Mouse (Mus musculus) kidney, embryonic 16.5 days (tissue): ENCODE measurements around the gene Babam1. TPM values are rescaled to one million over a fixed set of nuclear protein-coding genes. Genes with fewer than 3 reads are reported as not detected.

Experiments used
- ATAC-seq: fragments of 200-750 bp; cut with Nextera tagmentation; 2 replicates; pipeline ENCODE4 v1.8.0; 2017; ENCODE audit warnings: moderate TSS enrichment; ENCODE audit not compliant: low FRiP score, low TSS enrichment
- H3K27ac ChIP-seq: fragments of 300-500 bp; sonication (generic); 2 replicates; pipeline ENCODE4 v1.5.1; 2014; ENCODE audit warnings: low read length
- H3K27me3 ChIP-seq: fragments of 300-500 bp; sonication (generic); 2 replicates; pipeline ENCODE4 v1.6.1; 2014; ENCODE audit warnings: low read length, control low read depth, mixed read lengths; ENCODE audit not compliant: insufficient read depth
- H3K36me3 ChIP-seq: fragments of 300-500 bp; sonication (generic); 2 replicates; pipeline ENCODE4 v1.6.1; 2014; ENCODE audit warnings: low read length, control low read depth, mixed read lengths; ENCODE audit not compliant: insufficient read depth
- H3K4me1 ChIP-seq: fragments of 300-500 bp; sonication (generic); 2 replicates; pipeline ENCODE4 v1.6.1; 2014; ENCODE audit warnings: low read length, control low read depth, mixed read lengths; ENCODE audit not compliant: insufficient read depth
- H3K4me2 ChIP-seq: fragments of 300-500 bp; sonication (generic); replicated peaks from 2 replicates; pipeline ENCODE4 v1.6.1; 2014; ENCODE audit warnings: low read depth, low read length
- H3K4me3 ChIP-seq: fragments of 300-500 bp; sonication (generic); 2 replicates; pipeline ENCODE4 v1.5.1; 2014; ENCODE audit warnings: mild to moderate bottlenecking, low read length
- H3K9ac ChIP-seq: fragments of 300-500 bp; sonication (generic); replicated peaks from 2 replicates; pipeline ENCODE4 v1.6.1; 2014; ENCODE audit warnings: low read length
- H3K9me3 ChIP-seq: fragments of 300-500 bp; sonication (generic); 2 replicates; pipeline ENCODE4 v1.6.1; 2016; ENCODE audit warnings: low read length, control low read depth
- WGBS: fragments of 180-500 bp; shearing (Covaris S2); extraction: QIAGEN DNeasy Blood & Tissue Kit; methylation state at CpG from one replicate; pipeline ENCODE4 v1.1.7; 2014; 5-methylcytosine and 5-hydroxymethylcytosine counted together
- polyA plus RNA-seq: library from polyadenylated mRNA; unstranded; fragments of >200 nt; fragmentation: Nextera tagmentation; extraction: Ambion mirVana; gene quantifications from 2 replicates; pipeline ENCODE4 v1.2.1, GENCODE M21; 2015

Gene Babam1
- polyA plus RNA-seq, 1 experiment from 2014 or later = 120 TPM

- Histone ChIP-seq H3K9me3 (no peaks in the 10 kb centered on the region), H3K27me3 (no peaks in the 10 kb centered on the region), H3K4me3 (no peak overlapping the region), H3K4me2 (no peak overlapping the region), H3K9ac (no peak overlapping the region), H3K27ac (no peak overlapping the region), H3K36me3 (0 out of 2 replicates have a peak, but pooled peaks cover 4% of the 10 kb centered on the region), H3K4me1 (peaks cover 10% of the 10 kb centered on the region)
- 77% methylated on average over 5 of the region's 5 CpGs for WGBS
- ATAC-seq = no peak
These were observed 4.3 kb upstream of the Babam1 start for GRCm38 (mm10) chr8:71392391-71392790.

- 14% methylated on average over 3 of the region's 3 CpGs for WGBS
- no peak for ATAC-seq
- no peaks in the 10 kb centered on the region for H3K9me3 ChIP-seq
- no peak overlapping the region for H3K27ac ChIP-seq
- peaks cover 15% of the 10 kb centered on the region for H3K4me1 ChIP-seq
- peak overlapping the region; percentile 29 for H3K4me3 ChIP-seq
- H3K36me3 ChIP-seq = 0 out of 2 replicates have a peak, but pooled peaks cover 3% of the 10 kb centered on the region
- no peak overlapping the region for H3K9ac ChIP-seq
- H3K27me3 ChIP-seq = no peaks in the 10 kb centered on the region
- H3K4me2 ChIP-seq = peak overlapping the region; percentile 43
These were observed 3.8 kb upstream of the Babam1 start for GRCm38 (mm10) chr8:71392871-71393270.

GRCm38 (mm10) chr8:71394481-71394880 lies 2.2 kb upstream of the Babam1 start:
- peak overlapping the region; percentile 44 for H3K9ac ChIP-seq
- no peaks in the 10 kb centered on the region for H3K27me3 ChIP-seq
- peak overlapping the region; percentile 35 for H3K4me3 ChIP-seq
- H3K9me3 ChIP-seq = no peaks in the 10 kb centered on the region
- peaks cover 15% of the 10 kb centered on the region for H3K4me1 ChIP-seq
- WGBS = 89% methylated on average over 7 of the region's 7 CpGs
- peak overlapping the region; percentile 44 for H3K4me2 ChIP-seq
- H3K27ac ChIP-seq = peak overlapping the region; percentile 66; the same call in 1 of the 2 replicates
- no peak for ATAC-seq
- H3K36me3 ChIP-seq = peaks cover 10% of the 10 kb centered on the region

GRCm38 (mm10) chr8:71395071-71395470 lies 1.6 kb upstream of the Babam1 start:
- WGBS = 76% methylated on average over 10 of the region's 10 CpGs
- Histone ChIP-seq H3K9me3 (no peaks in the 10 kb centered on the region), H3K4me1 (peaks cover 15% of the 10 kb centered on the region), H3K4me2 (peak overlapping the region; percentile 44), H3K36me3 (peaks cover 16% of the 10 kb centered on the region), H3K4me3 (peak overlapping the region; percentile 35), H3K9ac (peak overlapping the region; percentile 51), H3K27me3 (no peaks in the 10 kb centered on the region), H3K27ac (peak overlapping the region; percentile 66; the same call in 1 of the 2 replicates)
- no peak for ATAC-seq

GRCm38 (mm10) chr8:71395629-71396028 lies 1.0 kb upstream of the Babam1 start, which contains the start of gene Ushbp1:
TSS of gene Ushbp1 (minus strand) at chr8:71395802.
- Histone ChIP-seq H3K9me3 (no peaks in the 10 kb centered on the region), H3K27ac (peak within 1 kb of the TSS; percentile 92), H3K9ac (peak within 1 kb of the TSS; percentile 51), H3K27me3 (no peaks in the 10 kb centered on the region), H3K4me3 (peak within 1 kb of the TSS; percentile 96), H3K4me1 (peaks cover 15% of the 10 kb centered on the region), H3K4me2 (peak within 1 kb of the TSS; percentile 95), H3K36me3 (peaks cover 20% of the 10 kb centered on the region)
- WGBS = 78% methylated on average over 9 of the region's 9 CpGs
- no peak for ATAC-seq

GRCm38 (mm10) chr8:71397701-71398100 lies 1.0 kb downstream of the Babam1 start:
- Histone ChIP-seq H3K4me1 (peaks cover 15% of the 10 kb centered on the region), H3K9ac (peak overlapping the region; percentile 87), H3K9me3 (no peaks in the 10 kb centered on the region), H3K36me3 (peaks cover 25% of the 10 kb centered on the region), H3K27ac (no peak overlapping the region), H3K27me3 (no peaks in the 10 kb centered on the region), H3K4me2 (peak overlapping the region; percentile 95), H3K4me3 (peak overlapping the region; percentile 96)
- 85% methylated on average over 12 of the region's 12 CpGs for WGBS
- no peak for ATAC-seq

- Histone ChIP-seq H3K36me3 (peaks cover 25% of the 10 kb centered on the region), H3K4me1 (peaks cover 21% of the 10 kb centered on the region), H3K27ac (no peak overlapping the region), H3K9ac (no peak overlapping the region), H3K4me2 (no peak overlapping the region), H3K9me3 (no peaks in the 10 kb centered on the region), H3K4me3 (no peak overlapping the region), H3K27me3 (no peaks in the 10 kb centered on the region)
- 87% methylated on average over 2 of the region's 2 CpGs for WGBS
- no peak for ATAC-seq
These were observed 4.2 kb downstream of the Babam1 start for GRCm38 (mm10) chr8:71400826-71401225.

GRCm38 (mm10) chr8:71401454-71401853 lies 4.8 kb downstream of the Babam1 start:
- Histone ChIP-seq H3K27me3 (no peaks in the 10 kb centered on the region), H3K27ac (no peak overlapping the region), H3K9ac (no peak overlapping the region), H3K4me1 (peaks cover 16% of the 10 kb centered on the region), H3K4me3 (no peak overlapping the region), H3K4me2 (no peak overlapping the region), H3K9me3 (no peaks in the 10 kb centered on the region), H3K36me3 (peaks cover 25% of the 10 kb centered on the region)
- no peak for ATAC-seq

- Histone ChIP-seq H3K4me2 (no peak overlapping the region), H3K27ac (no peak overlapping the region), H3K4me1 (peaks cover 21% of the 10 kb centered on the region), H3K9me3 (no peaks in the 10 kb centered on the region), H3K27me3 (no peaks in the 10 kb centered on the region), H3K9ac (no peak overlapping the region), H3K4me3 (no peak overlapping the region), H3K36me3 (peaks cover 30% of the 10 kb centered on the region)
- 76% methylated on average over 9 of the region's 9 CpGs for WGBS
- ATAC-seq = no peak
These were observed 5.8 kb downstream of the Babam1 start for GRCm38 (mm10) chr8:71402446-71402964.

- Histone ChIP-seq H3K4me3 (no peak overlapping the region), H3K27me3 (no peaks in the 10 kb centered on the region), H3K9ac (no peak overlapping the region), H3K4me1 (peaks cover 19% of the 10 kb centered on the region), H3K9me3 (no peaks in the 10 kb centered on the region), H3K4me2 (no peak overlapping the region), H3K36me3 (peaks cover 36% of the 10 kb centered on the region), H3K27ac (no peak overlapping the region)
- 68% methylated on average over 6 of the region's 6 CpGs for WGBS
- ATAC-seq = no peak
These were observed 6.6 kb downstream of the Babam1 start for GRCm38 (mm10) chr8:71403107-71403885.
